Mouse (Mus musculus) thymus, postnatal 4 days (tissue): ENCODE measurements around the gene Plk3.

Experiments
- DNase-seq: peaks from one replicate; pipeline ENCODE4 v3.0.0; 2021

The Plk3 gene

GRCm38 (mm10) chr4:117117931-117118330, 15.8 kb downstream of the Plk3 start:
- DNase-seq = no peak

- DNase-seq = peak; percentile 74
Observed at GRCm38 (mm10) chr4:117115592-117115991, 18.2 kb downstream of the Plk3 start.

DNA sequence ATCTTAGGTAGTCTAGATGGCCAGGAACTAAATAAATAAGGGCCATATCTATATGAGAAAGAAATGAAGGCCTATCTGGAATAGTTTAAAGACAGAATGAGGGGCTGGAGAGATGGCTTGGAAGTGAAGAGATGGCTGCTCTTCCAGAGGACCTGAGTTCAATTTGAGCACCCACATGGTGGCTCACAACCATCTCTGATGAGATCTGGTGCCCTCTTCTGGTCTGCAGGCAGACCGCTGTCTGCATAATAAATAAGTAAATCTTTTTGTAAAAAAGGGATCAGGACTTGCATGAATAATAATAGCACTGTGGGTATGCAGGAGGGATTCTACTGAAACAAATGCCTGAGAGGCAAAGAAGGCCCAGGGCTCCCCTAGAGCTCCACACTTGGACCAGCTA, 20.5 kb downstream of the Plk3 start:
- DNase-seq = no peak

DNA sequence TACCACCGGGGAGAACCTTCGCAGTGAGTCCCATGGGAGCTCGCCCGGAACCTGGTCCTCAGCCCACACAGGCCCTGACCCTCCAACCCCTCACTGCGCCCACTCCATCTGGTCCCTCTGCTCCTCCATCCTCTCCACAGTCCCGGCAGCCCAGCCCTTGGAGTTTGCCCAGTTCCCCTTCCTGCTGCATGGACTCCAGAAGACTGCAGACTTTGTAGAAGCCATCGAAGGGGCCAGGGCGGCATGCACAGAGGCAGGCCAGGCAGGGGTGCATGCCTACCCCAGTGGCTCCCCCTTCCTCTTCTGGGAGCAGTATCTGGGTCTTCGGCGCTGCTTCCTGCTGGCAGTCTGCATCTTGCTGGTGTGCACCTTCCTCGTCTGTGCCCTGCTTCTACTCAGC, 22.8 kb downstream of the Plk3 start:
- DNase-seq = no peak

GRCm38 (mm10) chr4:117110249-117110648, 23.5 kb downstream of the Plk3 start:
- peak; percentile 66 for DNase-seq

- DNase-seq = no peak
Observed at GRCm38 (mm10) chr4:117109330-117109729, 24.4 kb downstream of the Plk3 start.

GRCm38 (mm10) chr4:117108524-117108849, 25.3 kb downstream of the Plk3 start:
- no peak for DNase-seq

DNA sequence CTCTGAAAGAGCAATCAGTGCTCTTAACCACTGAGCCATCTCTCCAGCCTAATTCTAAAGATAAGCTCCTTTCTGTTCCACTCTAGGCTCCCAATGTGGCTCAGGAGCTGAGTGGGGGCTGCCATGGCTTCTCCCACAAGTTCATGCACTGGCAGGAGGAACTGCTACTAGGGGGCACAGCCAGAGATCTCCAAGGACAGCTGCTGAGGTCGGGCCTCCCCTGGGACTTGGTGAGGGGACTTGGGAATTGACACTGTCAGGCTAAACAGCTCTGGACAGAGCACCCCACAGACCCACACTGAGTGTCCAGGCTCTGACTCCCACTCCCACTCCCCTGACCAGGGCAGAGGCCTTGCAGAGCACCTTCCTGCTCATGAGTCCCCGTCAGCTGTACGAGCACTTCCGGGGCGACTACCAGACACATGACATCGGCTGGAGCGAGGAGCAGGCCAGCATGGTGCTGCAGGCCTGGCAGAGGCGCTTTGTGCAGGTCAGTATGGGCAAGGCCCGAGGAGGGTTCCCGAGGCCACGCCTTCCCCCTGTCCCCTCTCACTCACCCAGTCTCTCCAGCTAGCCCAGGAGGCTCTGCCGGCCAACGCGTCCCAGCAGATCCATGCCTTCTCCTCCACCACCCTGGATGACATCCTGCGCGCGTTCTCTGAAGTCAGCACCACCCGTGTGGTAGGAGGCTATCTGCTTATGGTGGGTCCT, 25.8 kb downstream of the Plk3 start:
- DNase-seq = no peak

GRCm38 (mm10) chr4:117105127-117105526, 28.6 kb downstream of the Plk3 start:
- DNase-seq = no peak

DNA sequence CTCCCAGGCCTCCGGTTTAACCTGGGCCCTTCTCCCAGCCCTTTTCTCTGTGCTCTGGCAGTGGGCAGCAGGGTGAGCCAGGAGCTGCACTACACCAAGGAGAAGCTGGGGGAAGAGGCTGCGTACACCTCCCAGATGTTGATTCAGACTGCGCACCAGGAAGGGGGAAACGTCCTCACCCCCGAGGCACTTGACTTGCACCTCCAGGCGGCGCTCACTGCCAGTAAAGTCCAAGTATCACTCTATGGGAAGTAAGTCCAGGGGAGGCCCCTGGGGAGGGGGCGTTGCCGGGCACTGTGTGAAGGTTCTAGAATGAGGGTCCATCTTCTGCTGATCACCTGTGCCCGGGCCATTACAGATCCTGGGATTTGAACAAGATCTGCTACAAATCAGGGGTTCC, 29.1 kb downstream of the Plk3 start:
- DNase-seq = no peak

DNA sequence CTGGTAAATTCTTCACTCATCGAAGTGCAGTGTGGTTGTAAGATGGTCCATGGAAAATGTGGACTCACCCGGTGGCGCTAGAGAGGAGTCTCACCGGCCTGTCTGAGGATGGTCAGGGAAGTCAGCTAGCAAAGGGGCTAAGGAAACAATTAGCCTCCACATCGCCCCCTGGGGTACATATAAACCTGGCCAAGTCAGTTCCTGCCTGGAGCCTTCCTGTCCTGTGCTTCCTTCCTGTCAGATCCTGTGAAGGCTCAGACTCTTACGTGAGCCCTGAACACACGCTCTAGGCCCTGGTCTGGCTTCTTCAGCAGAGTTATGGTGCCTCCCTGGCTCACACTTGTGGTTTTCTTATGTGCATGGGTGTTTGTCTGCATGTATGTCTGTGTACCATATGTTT, 32.5 kb downstream of the Plk3 start:
- DNase-seq = peak; percentile 54

GRCm38 (mm10) chr4:117100036-117100435, 33.7 kb downstream of the Plk3 start:
- DNase-seq = peak; percentile 46

- no peak for DNase-seq
Observed at GRCm38 (mm10) chr4:117098764-117099036, 35.1 kb downstream of the Plk3 start.

- DNase-seq = no peak
Observed at GRCm38 (mm10) chr4:117097969-117098763, 35.6 kb downstream of the Plk3 start.

GRCm38 (mm10) chr4:117096666-117097065, 37.1 kb downstream of the Plk3 start:
- no peak for DNase-seq

DNA sequence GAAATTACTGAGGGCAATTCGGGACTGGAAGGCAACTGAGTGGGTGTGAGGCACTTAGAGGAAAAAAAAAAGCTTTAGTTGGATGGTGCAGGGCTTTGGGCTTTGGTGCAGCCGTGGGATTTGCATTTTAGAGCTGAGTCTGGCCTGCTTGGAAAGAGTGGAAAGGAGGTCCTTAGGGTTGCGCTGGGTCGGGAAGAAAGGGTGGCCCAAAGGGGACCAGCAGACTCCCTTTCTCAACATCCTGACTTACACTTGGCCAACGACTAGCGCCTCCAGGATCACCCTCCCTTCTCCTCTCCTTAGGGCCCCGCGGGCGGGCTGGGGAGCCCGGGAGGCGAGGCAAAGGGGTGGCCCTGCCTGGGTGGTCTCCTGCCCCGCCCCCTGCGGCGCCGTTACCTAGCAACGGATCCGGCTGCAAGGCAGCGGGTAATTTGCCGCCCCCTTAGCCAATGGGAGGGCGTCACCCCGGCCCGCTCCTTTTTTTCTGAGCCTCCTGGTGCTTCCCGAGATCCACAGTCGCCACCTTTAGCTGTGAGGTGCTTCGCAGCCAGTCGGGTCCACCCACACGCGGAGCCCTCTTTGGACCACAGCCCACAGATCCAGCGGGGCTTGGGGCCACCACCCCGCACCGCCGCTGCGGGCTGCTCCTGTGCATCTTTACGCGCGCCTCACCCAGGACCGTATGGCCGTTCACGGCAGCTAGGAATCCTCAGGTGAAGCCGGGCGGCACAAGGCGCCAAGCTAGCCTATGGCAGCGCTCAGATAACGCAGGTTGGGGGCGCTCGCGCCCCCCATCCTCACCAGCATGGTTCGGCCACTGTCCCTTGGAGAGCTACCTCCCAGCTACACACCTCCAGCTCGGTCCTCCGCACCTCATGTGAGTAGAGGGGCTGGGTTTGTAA, 38.0 kb downstream of the Plk3 start, which contains the start of gene Ptch2:
Gene Ptch2 (plus strand): TSS at position 525 of the 902 bp plus-strand sequence.
- peak; percentile 91 for DNase-seq

DNA sequence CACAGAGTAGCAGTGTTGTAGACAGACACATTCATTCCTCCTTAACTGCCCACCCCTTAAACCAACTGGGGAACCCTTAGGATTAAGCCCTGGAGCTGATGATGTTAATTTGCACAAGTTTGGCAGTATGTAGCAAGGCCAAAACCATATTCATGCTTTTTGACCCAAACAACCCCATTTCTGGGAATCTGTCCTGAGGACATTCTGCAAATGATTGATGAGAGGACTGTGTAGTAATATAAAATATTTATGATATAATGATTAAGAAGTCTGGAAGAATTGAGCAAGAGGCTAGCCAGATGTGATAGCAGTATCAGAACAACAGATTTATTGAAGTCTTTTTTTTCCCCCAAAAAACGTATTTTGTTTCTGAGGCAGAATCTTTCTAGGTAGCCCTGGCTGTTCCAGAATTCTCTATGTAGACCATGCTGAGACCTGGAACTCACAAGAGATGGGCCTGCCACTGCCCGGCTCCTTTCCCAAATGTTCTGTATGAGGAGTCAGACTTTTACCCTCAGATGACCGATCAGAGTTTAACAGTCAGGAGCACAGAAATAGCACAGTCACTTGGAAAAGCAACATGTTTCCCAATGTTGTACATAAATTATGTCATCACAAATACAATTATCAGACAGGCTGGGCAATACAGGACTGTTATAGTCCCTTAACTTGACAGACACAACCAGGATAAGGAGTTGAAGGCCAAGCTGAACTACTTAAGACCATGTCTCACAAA, 39.0 kb downstream of the Plk3 start:
- no peak for DNase-seq

DNA sequence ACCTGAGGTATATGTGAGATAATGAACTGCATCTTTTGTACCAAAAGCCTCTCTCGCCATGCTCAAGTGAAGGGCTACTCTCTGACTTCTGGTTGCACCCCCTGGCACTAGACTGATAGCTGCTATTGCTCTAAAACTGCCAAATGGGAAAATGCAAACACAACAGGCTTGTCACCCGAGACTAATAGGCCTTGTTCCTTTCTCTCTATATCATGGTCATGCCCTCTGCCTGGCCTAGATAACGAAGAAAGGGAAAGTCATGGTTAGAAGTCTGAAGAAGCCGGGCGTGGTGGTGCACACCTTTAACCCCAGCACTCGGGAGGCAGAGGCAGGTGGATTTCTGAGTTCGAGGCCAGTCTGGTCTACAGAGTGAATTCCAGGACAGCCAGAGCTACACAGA, 43.2 kb downstream of the Plk3 start:
- DNase-seq = no peak

DNA sequence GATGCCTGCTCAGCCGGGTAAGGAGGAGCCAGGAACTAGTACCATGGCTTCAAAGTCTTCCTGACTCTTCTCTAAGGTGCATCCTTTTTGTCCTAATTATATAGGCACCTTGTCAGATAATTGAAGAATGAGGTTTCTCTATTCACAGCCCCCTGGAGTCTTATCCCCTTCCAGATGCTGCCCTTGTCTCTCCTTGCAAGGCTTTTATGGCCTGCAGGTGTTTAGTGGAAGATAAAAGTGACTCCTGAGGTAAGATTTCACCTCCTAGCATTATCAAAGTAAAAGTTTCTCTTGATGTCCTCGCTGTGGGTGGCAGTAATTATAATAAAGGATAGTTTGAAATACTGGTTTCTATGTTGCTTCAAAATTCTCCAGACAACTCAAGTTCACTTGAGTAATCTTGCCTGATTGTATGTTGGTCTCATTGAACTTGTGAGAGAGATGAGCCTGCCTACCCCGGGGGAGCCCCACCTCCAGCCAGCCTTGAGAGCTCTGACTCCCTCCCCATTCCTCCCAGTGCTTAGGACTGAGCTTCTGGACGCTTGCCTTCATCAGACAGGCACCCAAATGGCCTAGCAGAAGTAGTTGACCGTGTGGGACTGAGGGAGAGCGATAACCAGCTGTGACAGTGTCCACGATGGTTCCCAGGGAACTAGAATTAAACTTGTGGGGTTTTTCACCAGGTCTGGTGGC, 45.7 kb downstream of the Plk3 start:
- DNase-seq = no peak
